Mouse (Mus musculus) kidney, postnatal 36 days (tissue): ENCODE measurements around the gene Cald1.

Experiments
- DNase-seq, 2 experiments: peaks; one replicate each; pipeline ENCODE4 v3.0.0; 2021 to 2022; ENCODE audit warnings: mixed read lengths in 2 of 2

Gene Cald1

GRCm38 (mm10) chr6:34721740-34722139, 123.4 kb downstream of the Cald1 start:
- peak; percentile 20 to 25 for DNase-seq

GRCm38 (mm10) chr6:34722660-34723059, 124.4 kb downstream of the Cald1 start:
- no peak for DNase-seq

- DNase-seq: no peak
These were observed 125.1 kb downstream of the Cald1 start for GRCm38 (mm10) chr6:34723250-34723904.

- DNase-seq: no peak
These were observed 127.4 kb downstream of the Cald1 start for GRCm38 (mm10) chr6:34725660-34726059.

- DNase-seq: no peak
These were observed 127.8 kb downstream of the Cald1 start for GRCm38 (mm10) chr6:34726104-34726503.

- no peak for DNase-seq
These were observed 129.2 kb downstream of the Cald1 start for GRCm38 (mm10) chr6:34727316-34727983.

GRCm38 (mm10) chr6:34729449-34730151, 131.3 kb downstream of the Cald1 start:
- no peak for DNase-seq

- DNase-seq: peak in 1 of 2 experiments; percentile 44
These were observed 132.7 kb downstream of the Cald1 start for GRCm38 (mm10) chr6:34731007-34731406.

GRCm38 (mm10) chr6:34731529-34731928, 133.2 kb downstream of the Cald1 start:
- no peak for DNase-seq

- DNase-seq: no peak
These were observed 136.8 kb downstream of the Cald1 start for GRCm38 (mm10) chr6:34734940-34735695.

GRCm38 (mm10) chr6:34736934-34737333, 138.6 kb downstream of the Cald1 start:
- DNase-seq: no peak

- no peak for DNase-seq
These were observed 145.6 kb downstream of the Cald1 start for GRCm38 (mm10) chr6:34743946-34744345.

- no peak for DNase-seq
These were observed 149.5 kb downstream of the Cald1 start for GRCm38 (mm10) chr6:34747846-34748245.

- DNase-seq: no peak
These were observed 150.3 kb downstream of the Cald1 start for GRCm38 (mm10) chr6:34748566-34748965.

GRCm38 (mm10) chr6:34749526-34749925, 151.2 kb downstream of the Cald1 start:
- peak in 1 of 2 experiments; percentile 29 for DNase-seq

- DNase-seq: no peak
These were observed 152.3 kb downstream of the Cald1 start for GRCm38 (mm10) chr6:34750487-34751120.

- no peak for DNase-seq
These were observed 153.3 kb downstream of the Cald1 start for GRCm38 (mm10) chr6:34751625-34752024.

GRCm38 (mm10) chr6:34754448-34754847, 156.1 kb downstream of the Cald1 start:
- DNase-seq: peak; percentile 71 to 73

- DNase-seq: no peak
These were observed 160.0 kb downstream of the Cald1 start for GRCm38 (mm10) chr6:34758340-34758739.

GRCm38 (mm10) chr6:34760023-34760422, 161.7 kb downstream of the Cald1 start:
- peak; percentile 38 to 74 for DNase-seq

GRCm38 (mm10) chr6:34765721-34766120, 167.4 kb downstream of the Cald1 start:
- DNase-seq: no peak

- DNase-seq: no peak
These were observed 171.7 kb downstream of the Cald1 start for GRCm38 (mm10) chr6:34769984-34770383.

GRCm38 (mm10) chr6:34770491-34770890, 172.2 kb downstream of the Cald1 start:
- no peak for DNase-seq
